Mouse (Mus musculus) left cerebral cortex, adult 18-20 months (tissue): ENCODE results near the gene Zbtb7b. TPM values are rescaled to one million over a fixed set of nuclear protein-coding genes. Genes with fewer than 3 reads are reported as not detected.
A peak's percentile ranks its signal among the peaks of the same experiment; 100 is the strongest.

ENCODE experiments used
- DNase-seq, 2 experiments: peaks; one replicate each; pipeline ENCODE4 v3.0.0; 2021 to 2022; ENCODE audit warnings: low spot score in 2 of 2, mixed read lengths in 1 of 2
- total RNA-seq, 2 experiments: library from RNA; stranded (reverse); gene quantifications; 2 replicates each; pipeline ENCODE4 v1.2.3; 2021

Gene Zbtb7b
- total RNA-seq, 2 experiments from 2014 or later = 13.6 to 15.5 TPM

DNA sequence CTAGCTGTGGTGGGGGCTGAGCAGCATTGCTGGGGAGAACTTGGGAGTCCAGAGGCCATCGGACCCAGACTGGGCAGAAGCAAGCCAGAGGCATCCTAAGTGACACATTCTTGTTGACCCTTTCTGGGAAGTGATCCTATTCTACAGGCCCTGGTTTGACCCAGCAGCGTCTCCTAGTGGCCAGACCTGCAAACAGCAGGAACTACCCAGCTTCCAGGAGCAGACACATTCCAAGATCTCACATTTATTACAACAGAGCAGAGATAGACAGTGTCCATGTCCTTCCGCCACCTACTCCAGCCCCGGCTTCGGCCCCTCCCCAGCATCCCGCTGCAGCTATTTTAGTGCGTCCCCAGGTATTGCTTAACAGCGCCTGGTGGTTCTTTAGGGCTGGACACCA lies 55.2 kb downstream of the Zbtb7b start:
- DNase-seq = peak; percentile 56 to 69

DNA sequence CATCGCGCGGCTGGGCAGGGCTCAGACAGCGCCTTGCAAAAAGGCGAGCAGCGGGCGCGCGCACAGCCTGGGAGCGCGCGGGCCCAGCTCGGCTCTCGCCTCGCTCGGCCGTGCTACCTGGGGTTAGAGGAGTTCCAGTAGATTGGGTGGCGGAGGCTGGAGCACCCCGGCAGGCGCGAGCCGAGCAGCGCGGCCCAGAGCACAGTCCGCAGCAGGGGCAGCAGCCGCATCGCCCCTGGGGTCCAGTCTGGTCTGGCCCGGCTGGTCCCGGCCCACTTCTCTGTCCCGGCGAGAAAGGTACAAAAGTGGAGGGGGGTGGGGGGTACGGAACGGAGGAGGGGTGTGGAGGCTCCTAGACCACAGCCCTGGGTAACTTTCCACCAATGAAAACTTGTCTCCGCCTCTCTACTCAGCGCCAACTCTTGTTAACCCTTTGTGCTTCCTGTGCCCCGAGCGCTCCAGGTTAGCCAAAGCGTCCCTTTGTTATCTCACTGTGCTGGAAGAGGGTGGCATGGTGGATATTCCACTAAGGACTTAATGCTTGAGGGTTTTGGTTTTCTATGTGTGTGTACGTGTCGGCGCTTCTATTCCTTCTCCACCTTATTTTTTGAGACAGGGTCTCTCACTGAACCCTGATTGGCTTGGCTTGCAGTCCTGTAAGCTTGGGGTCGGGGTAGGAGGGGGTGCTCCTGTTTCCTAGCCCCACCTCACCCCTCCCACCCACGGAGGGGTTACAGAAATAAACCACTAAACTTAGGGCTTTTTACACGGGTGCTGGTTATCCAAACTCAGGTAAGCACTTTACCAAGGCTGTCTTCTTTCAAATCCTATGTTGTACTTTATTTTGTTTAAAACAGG lies 56.6 kb downstream of the Zbtb7b start, which contains the start of gene Efna4:
Efna4 (minus strand) TSS at position 308 of the 858 bp plus-strand sequence.
- DNase-seq = no peak

DNA sequence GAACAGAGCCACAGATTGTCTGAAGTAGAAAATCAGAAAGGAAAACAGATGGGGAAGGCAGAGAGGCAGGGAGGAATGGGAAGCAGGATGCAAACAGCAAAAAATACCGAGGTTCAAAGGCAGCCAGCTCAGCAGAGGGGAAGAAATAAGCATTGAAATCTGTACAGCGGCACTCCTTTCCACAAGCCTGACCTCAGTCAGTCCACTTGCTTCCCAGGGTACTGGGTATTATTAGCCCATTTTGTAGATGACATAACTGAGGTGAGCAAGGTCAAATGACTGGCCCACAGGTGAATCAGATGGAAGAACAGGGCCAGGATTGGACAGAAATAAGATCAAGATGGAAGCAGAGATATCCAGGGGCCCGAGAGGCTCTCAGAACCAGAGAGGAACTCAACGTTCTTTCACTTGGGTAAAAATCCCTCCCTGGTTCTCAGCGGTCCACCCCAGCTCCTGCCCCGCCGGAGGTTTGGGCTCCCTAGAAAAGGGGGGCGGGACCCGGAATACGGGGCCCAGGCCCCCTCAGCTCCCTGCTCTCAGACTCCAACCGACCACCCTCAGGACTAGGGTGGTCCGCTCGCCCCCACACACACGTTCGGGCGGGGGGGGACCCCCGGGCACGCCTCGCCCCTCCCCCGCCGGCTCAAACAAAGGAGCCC lies 57.4 kb downstream of the Zbtb7b start:
- no peak for DNase-seq

DNA sequence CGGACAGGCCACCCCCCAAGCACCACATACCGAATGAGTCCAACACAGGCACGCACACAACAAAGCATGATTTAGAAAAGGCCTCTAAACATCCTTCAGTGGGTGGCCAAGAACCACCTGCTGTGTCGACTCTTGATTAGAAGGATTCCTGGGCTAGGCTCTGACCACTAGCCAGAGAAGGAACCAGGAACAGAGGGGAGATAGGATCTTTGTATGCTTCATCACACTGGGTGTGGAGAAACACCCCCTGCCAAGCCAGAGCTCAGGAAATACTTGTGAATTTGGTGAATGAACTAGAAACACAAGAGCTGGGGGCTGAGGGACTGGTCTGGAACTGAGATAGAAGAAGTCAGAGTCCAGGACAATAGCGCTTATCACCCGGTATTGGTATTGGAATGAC lies 58.0 kb downstream of the Zbtb7b start:
- DNase-seq = no peak

DNA sequence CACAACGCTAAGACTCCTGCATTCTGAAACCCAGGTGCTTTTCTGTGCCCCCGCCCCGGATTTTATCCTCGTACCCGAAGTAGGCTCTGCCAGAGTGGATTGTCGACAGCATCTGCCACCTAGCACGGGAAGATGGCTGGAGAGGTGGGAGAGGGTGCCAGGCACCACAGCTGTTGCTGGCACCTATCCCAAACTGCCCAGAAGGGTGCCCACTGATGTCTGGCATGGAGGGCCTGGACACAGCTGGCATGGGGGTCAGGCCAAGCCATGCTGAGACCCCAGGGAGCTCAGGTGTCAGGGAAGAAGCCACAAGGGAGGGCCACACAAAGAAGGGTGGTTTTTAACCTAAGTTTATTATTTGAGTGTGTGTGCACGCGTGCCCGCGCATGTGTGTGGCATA lies 61.5 kb downstream of the Zbtb7b start:
- no peak for DNase-seq

DNA sequence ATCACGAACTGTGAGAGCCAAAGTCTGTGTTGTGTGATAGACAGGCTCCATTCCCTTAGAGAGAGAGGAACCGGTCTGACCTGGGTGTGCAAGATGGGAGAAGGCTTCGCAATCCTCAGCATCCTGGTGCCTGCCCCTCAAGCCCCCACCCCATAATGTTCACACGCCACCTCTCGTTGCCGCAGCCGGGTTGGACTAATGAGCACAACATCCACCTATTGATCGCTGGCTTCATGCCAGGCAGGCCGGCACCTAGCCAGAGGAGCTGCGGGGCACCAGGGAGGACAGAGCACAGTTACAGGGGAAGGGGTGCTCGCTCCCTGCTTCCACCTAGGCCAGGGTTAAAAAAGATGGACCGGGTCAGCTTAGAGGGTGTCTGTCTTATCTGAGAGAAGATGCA lies 62.1 kb downstream of the Zbtb7b start:
- DNase-seq = no peak

DNA sequence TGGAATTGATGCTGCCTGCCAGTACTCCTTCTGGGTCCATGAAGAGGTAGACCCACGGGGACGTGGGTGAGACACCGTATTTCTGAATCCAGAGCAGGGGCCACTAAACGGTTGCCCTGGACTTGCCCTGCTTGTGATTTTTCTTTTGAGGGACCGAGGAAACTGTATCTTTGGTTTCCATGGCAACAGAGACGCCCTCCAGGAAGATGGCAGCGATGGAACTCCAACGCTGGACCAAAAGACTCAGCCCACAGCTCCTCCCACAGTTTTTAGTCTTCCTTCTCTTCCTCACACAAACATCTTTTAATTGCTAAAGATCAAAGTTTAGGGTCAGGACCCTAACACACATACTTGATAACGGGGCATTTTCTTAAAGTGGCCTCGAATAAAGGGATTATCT lies 62.6 kb downstream of the Zbtb7b start:
- DNase-seq = no peak

DNA sequence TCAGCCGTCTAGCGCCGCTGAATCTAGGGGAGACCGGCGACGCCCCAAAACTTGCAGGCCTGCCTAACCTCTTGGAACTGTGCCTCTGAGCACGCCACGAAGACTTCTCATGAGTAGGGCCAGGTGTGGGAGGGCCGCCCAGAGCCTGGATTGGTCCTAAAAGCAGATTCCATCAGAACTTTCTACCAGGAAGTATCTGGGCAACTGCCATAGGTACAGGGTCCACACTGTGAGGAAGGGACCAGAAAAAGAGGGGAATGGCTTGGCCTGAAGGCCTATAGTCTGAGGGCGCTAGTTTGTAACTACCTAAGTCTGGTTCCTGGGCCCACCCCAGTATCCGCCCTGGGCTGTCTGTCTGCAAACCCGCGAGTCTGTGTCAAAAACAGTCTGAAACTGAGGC lies 63.0 kb downstream of the Zbtb7b start:
- DNase-seq = no peak

DNA sequence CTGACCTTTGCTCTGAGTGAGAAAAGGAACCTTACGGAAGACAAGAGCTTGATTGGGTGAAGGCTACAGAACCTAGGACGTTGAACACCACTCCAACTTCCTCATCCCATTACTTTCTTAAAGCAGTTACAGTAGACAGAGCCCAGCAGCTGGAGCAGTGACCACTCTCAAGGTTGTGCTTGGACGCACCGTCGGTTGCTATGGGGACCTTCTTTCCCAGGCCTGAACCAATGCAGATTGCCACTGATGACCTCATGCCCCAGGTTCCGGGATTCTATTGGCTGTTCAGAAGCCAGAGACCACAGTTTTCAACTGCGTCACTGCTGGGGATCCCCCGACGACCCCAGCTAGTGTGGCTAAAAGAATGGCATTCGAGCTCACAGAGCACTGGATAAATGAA lies 63.6 kb downstream of the Zbtb7b start:
- DNase-seq = no peak

DNA sequence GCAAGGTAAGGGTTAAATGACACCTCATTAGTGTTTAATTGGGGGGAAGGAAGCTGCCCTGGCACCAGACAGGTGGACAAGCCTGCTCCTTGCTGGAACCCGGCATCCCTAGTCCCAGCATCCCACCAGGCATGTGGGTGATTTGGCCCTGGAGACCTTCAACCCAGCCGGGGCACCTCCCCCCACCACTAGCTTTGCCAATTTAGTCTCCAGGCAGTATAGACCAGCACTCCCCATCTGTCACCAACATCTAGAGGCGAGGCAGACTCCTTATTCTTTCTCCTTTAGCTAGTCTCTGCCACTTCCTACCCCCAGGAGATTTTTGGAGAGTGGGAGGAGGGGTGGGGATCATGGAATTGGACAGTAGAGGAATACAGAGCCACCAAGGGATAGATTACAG lies 64.2 kb downstream of the Zbtb7b start:
- DNase-seq = no peak

DNA sequence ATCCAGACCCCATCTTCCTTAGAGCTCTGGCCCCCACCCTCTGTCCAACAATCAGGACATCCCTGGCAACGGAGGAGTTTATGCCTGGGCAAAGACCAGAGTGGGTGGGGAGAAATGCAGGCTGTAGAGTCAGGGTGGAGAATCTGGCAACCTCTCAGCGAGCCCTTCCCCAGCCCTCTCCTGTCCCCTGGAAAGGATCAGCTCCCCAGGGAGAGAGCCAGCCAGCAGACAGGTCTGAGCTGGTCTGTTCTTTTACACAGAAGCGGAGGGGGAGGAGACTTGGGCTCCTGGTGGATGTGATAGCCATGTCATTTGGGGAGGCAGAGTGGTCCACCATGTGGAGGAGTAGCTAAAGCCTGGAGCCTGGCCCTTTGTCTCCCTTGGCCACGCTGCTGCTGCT lies 66.0 kb downstream of the Zbtb7b start:
- DNase-seq = no peak

Other genes starting within 250 kb of the Zbtb7b start
- 10 to 100 TPM; 14.4 to 21.9 TPM for gene Hcn3, start 234.6 kb downstream of the Zbtb7b start, total RNA-seq
- gene Clk2, start 230.0 kb downstream of the Zbtb7b start, total RNA-seq = 10 to 100 TPM; 40.9 to 45.0 TPM
- 10 to 100 TPM; 63.2 to 63.7 TPM for gene Scamp3, start 217.3 kb downstream of the Zbtb7b start, total RNA-seq
- 10 to 100 TPM; 48.1 to 58.5 TPM for gene Fam189b, start 211.6 kb downstream of the Zbtb7b start, total RNA-seq
- 10 to 100 TPM; 61.5 to 64.9 TPM for gene Gba, start 191.8 kb downstream of the Zbtb7b start, total RNA-seq
- 10 to 100 TPM; 16.0 to 19.4 TPM for gene Thbs3, start 179.6 kb downstream of the Zbtb7b start, total RNA-seq
- gene Mtx1, start 167.7 kb downstream of the Zbtb7b start, total RNA-seq = 10 to 100 TPM; 83.2 to 97.1 TPM
- gene Muc1, start 165.7 kb downstream of the Zbtb7b start, total RNA-seq = under 1 TPM; 0.45 to 0.63 TPM
- 10 to 100 TPM; 66.0 to 67.7 TPM for gene Krtcap2, start 148.8 kb downstream of the Zbtb7b start, total RNA-seq
- gene Trim46, start 148.5 kb downstream of the Zbtb7b start, total RNA-seq = 10 to 100 TPM; 76.1 to 77.1 TPM
- 10 to 100 TPM; 56.5 to 56.6 TPM for gene Dpm3, start 135.4 kb downstream of the Zbtb7b start, total RNA-seq
- 10 to 100 TPM; 35.2 to 35.8 TPM for gene Slc50a1, start 124.2 kb downstream of the Zbtb7b start, total RNA-seq
- gene Efna1, start 113.6 kb downstream of the Zbtb7b start, total RNA-seq = 1 to 10 TPM; 5.9 to 8.3 TPM
- 10 to 100 TPM; 58.3 to 60.8 TPM for gene Efna3, start 71.8 kb downstream of the Zbtb7b start, total RNA-seq
- gene Efna4, start 56.7 kb downstream of the Zbtb7b start, total RNA-seq = under 1 TPM in 1 of 2 experiments, not detected in 1; 0.28 TPM
- gene Adam15, start 44.8 kb downstream of the Zbtb7b start, total RNA-seq = 100 to 1,000 TPM in 1 of 2 experiments, 10 to 100 TPM in 1; 99.8 to 102 TPM
- under 1 TPM; 0.19 to 0.42 TPM for gene Dcst2, start 32.8 kb downstream of the Zbtb7b start, total RNA-seq
- not detected for gene Dcst1, start 29.5 kb downstream of the Zbtb7b start, total RNA-seq
- 1 to 10 TPM; 3.8 to 6.4 TPM for gene Lenep, start 8.0 kb upstream of the Zbtb7b start, total RNA-seq
- gene Flad1, start 17.1 kb upstream of the Zbtb7b start, total RNA-seq = 10 to 100 TPM; 31.6 to 36.0 TPM
- 1 to 10 TPM; 2.2 to 2.7 TPM for gene Cks1b, start 23.6 kb upstream of the Zbtb7b start, total RNA-seq
- gene Shc1, start 23.7 kb upstream of the Zbtb7b start, total RNA-seq = 10 to 100 TPM; 15.0 to 15.6 TPM
- 10 to 100 TPM; 57.2 to 66.1 TPM for gene Pygo2, start 35.4 kb upstream of the Zbtb7b start, total RNA-seq
- gene Pbxip1, start 41.9 kb upstream of the Zbtb7b start, total RNA-seq = 10 to 100 TPM; 33.9 to 34.4 TPM
- 10 to 100 TPM; 37.8 to 38.3 TPM for gene Pmvk, start 59.8 kb upstream of the Zbtb7b start, total RNA-seq
- gene Kcnn3, start 125.4 kb upstream of the Zbtb7b start, total RNA-seq = 10 to 100 TPM; 20.4 to 26.9 TPM